Mouse (Mus musculus): Measurements from ENCODE around the gene Sdhd. TPM values are rescaled to one million over a fixed set of nuclear protein-coding genes. Genes with fewer than 3 reads are reported as not detected.

Gene Sdhd
- polyA plus RNA-seq, 1 experiment from 2014 or later, result 352 TPM

GRCm38 (mm10) chr9:50604338-50604737 is 726 bp upstream of the Sdhd start:
- Histone ChIP-seq H3K4me1 (peaks cover 48% of the 10 kb centered on the region), H3K27ac (peak overlapping the region; percentile 88), H3K4me3 (peak overlapping the region; percentile 77), H3K27me3 (replicated peaks) (no peaks in the 10 kb centered on the region), H3K36me3 (peaks cover 62% of the 10 kb centered on the region), H3K9ac (peak overlapping the region; percentile 84), H3K4me2 (peak overlapping the region; percentile 76), H3K9me3 (replicated peaks) (no peaks in the 10 kb centered on the region)
- WGBS (ENCODE audit: insufficient replicate concordance), result under 1% methylated on average over 6 of the region's 6 CpGs
- ATAC-seq, result no peak; the same call in 1 of the 2 replicates

DNA sequence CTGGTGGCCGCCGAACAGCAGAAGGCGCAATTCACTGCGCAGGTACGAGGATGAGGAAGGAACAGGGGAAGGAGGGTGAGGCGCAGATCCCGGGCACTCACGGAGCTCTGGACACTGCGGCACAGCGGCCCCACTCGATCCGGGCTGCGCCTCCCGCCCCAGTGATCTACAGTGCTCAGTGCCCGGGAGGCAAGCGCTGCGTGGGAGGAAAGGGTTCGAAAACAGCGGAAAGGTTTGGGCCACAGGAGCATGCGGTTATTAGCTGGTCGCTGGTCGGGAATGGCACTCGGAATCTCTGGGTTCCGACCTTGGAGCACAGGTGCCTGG is 349 bp upstream of the Sdhd start:
- peak; percentile 79 for ATAC-seq
- WGBS (ENCODE audit: insufficient replicate concordance), result 1% methylated on average over 24 of the region's 24 CpGs
- H3K27ac ChIP-seq, result peak overlapping the region; percentile 88
- H3K4me3 ChIP-seq, result peak overlapping the region; percentile 77
- H3K27me3 ChIP-seq (replicated peaks), result no peaks in the 10 kb centered on the region
- H3K4me1 ChIP-seq, result peaks cover 48% of the 10 kb centered on the region
- no peaks in the 10 kb centered on the region for H3K9me3 ChIP-seq (replicated peaks)
- H3K4me2 ChIP-seq, result peak overlapping the region; percentile 76
- peaks cover 63% of the 10 kb centered on the region for H3K36me3 ChIP-seq
- H3K9ac ChIP-seq, result peak overlapping the region; percentile 84

DNA sequence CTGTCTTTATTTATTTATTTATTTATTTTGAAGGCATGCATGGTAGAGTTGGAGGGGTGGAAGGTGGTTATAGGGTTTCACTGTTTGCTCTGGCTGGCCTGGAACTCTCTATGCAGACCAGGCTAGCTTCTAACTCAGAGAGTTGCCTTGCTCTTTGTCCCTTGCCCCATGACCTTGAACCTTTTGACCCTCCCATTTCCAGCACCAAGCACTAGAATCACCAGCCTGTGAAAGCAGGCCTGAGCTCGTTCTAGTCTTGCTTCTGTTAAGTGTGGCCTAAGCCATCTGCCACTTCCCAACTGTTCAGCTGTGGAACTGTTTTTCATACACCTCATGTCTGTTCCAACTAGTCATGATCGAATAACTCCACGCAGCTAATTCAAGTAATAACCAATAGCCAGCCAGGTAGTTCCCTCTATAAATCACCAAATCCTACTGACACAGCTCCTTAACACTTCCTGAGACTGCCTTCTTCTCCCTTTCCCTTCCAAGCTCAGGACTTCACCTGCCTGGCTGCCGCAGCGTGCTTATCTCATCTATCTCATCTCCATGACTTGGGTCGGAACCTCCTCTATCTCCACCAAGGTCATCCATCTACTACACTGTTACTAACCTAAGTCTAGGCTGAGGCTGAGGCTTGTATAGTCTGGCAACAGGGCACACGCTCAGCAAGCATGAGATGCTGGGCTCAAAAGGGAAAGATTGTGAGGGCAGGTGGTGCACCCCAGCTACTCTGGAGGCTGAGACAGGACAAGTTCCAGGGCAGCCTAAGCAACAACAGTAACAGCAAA is 1.4 kb downstream of the Sdhd start:
- Histone ChIP-seq H3K9me3 (replicated peaks) (no peaks in the 10 kb centered on the region), H3K27me3 (replicated peaks) (no peaks in the 10 kb centered on the region), H3K27ac (peak overlapping the region; percentile 88), H3K9ac (peak overlapping the region; percentile 84), H3K4me1 (peaks cover 48% of the 10 kb centered on the region), H3K4me2 (peak overlapping the region; percentile 76), H3K36me3 (peaks cover 63% of the 10 kb centered on the region), H3K4me3 (peak overlapping the region; percentile 77)
- no peak for ATAC-seq
- WGBS (ENCODE audit: insufficient replicate concordance), result 37% methylated on average over 7 of the region's 7 CpGs

GRCm38 (mm10) chr9:50601536-50601935 is 2.1 kb downstream of the Sdhd start:
- Histone ChIP-seq H3K27me3 (replicated peaks) (no peaks in the 10 kb centered on the region), H3K27ac (peak overlapping the region; percentile 88), H3K9ac (peak overlapping the region; percentile 84), H3K9me3 (replicated peaks) (no peaks in the 10 kb centered on the region), H3K4me3 (peak overlapping the region; percentile 77), H3K4me2 (peak overlapping the region; percentile 76), H3K36me3 (peaks cover 63% of the 10 kb centered on the region), H3K4me1 (peaks cover 48% of the 10 kb centered on the region)
- WGBS (ENCODE audit: insufficient replicate concordance), result 31% methylated on average over 6 of the region's 6 CpGs
- ATAC-seq, result peak; percentile 73

- Histone ChIP-seq H3K27ac (no peak overlapping the region), H3K4me3 (no peak overlapping the region), H3K4me2 (no peak overlapping the region), H3K9me3 (replicated peaks) (no peaks in the 10 kb centered on the region), H3K9ac (no peak overlapping the region), H3K27me3 (replicated peaks) (no peaks in the 10 kb centered on the region), H3K36me3 (peaks cover 67% of the 10 kb centered on the region), H3K4me1 (peaks cover 22% of the 10 kb centered on the region)
- WGBS (ENCODE audit: insufficient replicate concordance), result 85% methylated on average over 8 of the region's 8 CpGs
- ATAC-seq, result no peak
Observed at GRCm38 (mm10) chr9:50596973-50597372, 6.6 kb downstream of the Sdhd start.

GRCm38 (mm10) chr9:50594794-50595417 is 8.7 kb downstream of the Sdhd start:
- no peak overlapping the region for H3K9ac ChIP-seq
- H3K27me3 ChIP-seq (replicated peaks), result no peaks in the 10 kb centered on the region
- peaks cover under 1% of the 10 kb centered on the region; the same call in 1 of the 2 replicates for H3K4me1 ChIP-seq
- ATAC-seq, result peak; percentile 58
- peak overlapping the region; percentile 76 for H3K27ac ChIP-seq
- WGBS (ENCODE audit: insufficient replicate concordance), result 68% methylated on average over 12 of the region's 12 CpGs
- H3K9me3 ChIP-seq (replicated peaks), result no peaks in the 10 kb centered on the region
- H3K36me3 ChIP-seq, result peaks cover 55% of the 10 kb centered on the region
- no peak overlapping the region for H3K4me3 ChIP-seq
- no peak overlapping the region for H3K4me2 ChIP-seq

GRCm38 (mm10) chr9:50593544-50593943 is 10.1 kb downstream of the Sdhd start:
- Histone ChIP-seq H3K9me3 (replicated peaks) (no peaks in the 10 kb centered on the region), H3K9ac (no peak overlapping the region), H3K4me1 (no peaks in the 10 kb centered on the region), H3K27ac (peak overlapping the region; percentile 76; the same call in 1 of the 2 replicates), H3K4me3 (no peak overlapping the region), H3K4me2 (no peak overlapping the region), H3K27me3 (replicated peaks) (no peaks in the 10 kb centered on the region), H3K36me3 (peaks cover 42% of the 10 kb centered on the region)
- no peak for ATAC-seq
- WGBS (ENCODE audit: insufficient replicate concordance), result 68% methylated on average over 3 of the region's 3 CpGs

DNA sequence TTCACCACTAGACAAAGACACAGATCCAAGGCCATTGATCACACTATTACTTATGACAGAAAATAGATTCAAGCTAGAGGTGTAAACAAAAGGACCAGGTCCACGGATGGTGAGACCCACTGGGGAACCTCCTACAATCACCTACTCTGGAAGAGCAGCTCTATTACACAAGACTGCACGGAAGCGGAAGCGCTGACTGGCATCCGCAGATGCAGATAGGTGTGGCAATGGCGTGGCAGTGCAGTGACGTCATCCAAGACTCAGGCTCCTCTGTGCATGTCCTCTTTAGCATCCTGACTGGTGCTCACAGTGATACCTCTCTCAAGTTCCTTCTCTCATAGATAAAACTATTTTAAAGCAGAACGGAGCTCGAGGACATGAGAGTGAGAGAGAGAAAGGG is 10.7 kb downstream of the Sdhd start:
- H3K27me3 ChIP-seq (replicated peaks), result no peaks in the 10 kb centered on the region
- no peaks in the 10 kb centered on the region for H3K4me1 ChIP-seq
- H3K9me3 ChIP-seq (replicated peaks), result no peaks in the 10 kb centered on the region
- no peak overlapping the region for H3K27ac ChIP-seq
- H3K36me3 ChIP-seq, result peaks cover 36% of the 10 kb centered on the region
- 81% methylated on average over 9 of the region's 9 CpGs for WGBS (ENCODE audit: insufficient replicate concordance)
- H3K4me3 ChIP-seq, result no peak overlapping the region
- no peak for ATAC-seq
- H3K4me2 ChIP-seq, result no peak overlapping the region
- no peak overlapping the region for H3K9ac ChIP-seq

DNA sequence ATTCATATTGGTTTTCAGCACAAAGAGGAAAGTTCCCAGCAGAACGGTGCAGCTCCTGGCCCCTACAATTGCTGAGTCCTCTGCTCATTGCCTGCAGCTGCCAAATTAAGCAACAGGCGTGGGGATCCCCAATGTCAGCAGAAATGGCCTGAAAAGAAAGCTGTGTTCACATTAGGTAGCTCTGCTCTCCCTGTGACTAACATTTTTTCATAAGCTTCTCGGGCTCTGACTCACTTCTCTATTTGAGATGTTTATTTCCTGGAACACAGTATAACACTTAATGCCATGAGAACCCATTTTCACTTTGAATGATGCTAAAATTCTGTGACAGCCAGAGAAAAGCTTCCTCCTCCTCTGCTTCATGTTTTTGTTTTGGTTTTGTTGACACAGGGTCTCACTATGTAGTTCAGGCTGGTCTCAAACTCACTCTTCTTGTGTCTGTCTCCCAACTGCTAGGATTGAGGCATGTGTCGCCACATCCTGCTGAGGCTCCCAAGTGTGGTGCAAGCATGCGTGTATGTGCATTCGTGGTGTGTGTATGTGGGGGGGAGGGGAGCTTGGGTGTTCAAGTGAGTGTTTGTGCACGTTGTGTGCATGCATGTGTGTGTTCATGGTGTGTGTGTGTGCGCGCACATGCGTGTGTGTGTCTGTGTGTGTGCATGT is 12.6 kb downstream of the Sdhd start:
- Histone ChIP-seq H3K9me3 (replicated peaks) (no peaks in the 10 kb centered on the region), H3K4me2 (no peak overlapping the region), H3K36me3 (peaks cover 16% of the 10 kb centered on the region), H3K4me1 (no peaks in the 10 kb centered on the region), H3K27me3 (replicated peaks) (no peaks in the 10 kb centered on the region), H3K9ac (no peak overlapping the region), H3K4me3 (no peak overlapping the region), H3K27ac (no peak overlapping the region)
- 60% methylated on average over 10 of the region's 10 CpGs for WGBS (ENCODE audit: insufficient replicate concordance)
- no peak for ATAC-seq

DNA sequence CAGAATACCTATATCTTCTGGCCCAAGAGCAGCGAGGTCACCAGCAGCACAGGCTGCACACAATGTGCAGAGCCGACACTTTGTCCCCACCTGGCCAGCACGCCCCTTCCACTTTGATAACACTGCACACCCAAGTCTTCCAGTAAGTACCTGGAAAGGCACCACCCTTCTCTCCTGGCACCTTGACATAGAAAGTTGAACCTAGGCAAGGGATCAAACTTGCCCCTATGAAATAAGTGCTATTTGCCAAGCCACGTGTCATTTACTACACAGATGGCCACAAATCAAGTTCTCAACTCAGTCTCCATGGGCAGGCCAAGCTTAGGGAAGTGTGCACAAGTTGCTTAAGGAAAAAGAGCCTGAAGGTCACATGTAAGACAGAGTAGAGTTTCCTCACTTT is 16.7 kb downstream of the Sdhd start:
- Histone ChIP-seq H3K9ac (no peak overlapping the region), H3K27ac (no peak overlapping the region), H3K4me1 (no peaks in the 10 kb centered on the region), H3K4me3 (no peak overlapping the region), H3K4me2 (no peak overlapping the region), H3K27me3 (replicated peaks) (no peaks in the 10 kb centered on the region), H3K36me3 (no peaks in the 10 kb centered on the region), H3K9me3 (replicated peaks) (no peaks in the 10 kb centered on the region)
- no peak for ATAC-seq
- WGBS (ENCODE audit: insufficient replicate concordance), result 60% methylated on average over 4 of the region's 4 CpGs

- no peak overlapping the region for H3K4me3 ChIP-seq
- H3K36me3 ChIP-seq, result no peaks in the 10 kb centered on the region
- no peak overlapping the region for H3K27ac ChIP-seq
- H3K27me3 ChIP-seq (replicated peaks), result no peaks in the 10 kb centered on the region
- H3K4me1 ChIP-seq, result no peaks in the 10 kb centered on the region
- no peak for ATAC-seq
- no peaks in the 10 kb centered on the region for H3K9me3 ChIP-seq (replicated peaks)
- WGBS (ENCODE audit: insufficient replicate concordance), result 62% methylated on average over 6 of the region's 6 CpGs
- no peak overlapping the region for H3K9ac ChIP-seq
- no peak overlapping the region for H3K4me2 ChIP-seq
Observed at GRCm38 (mm10) chr9:50585145-50585818, 18.3 kb downstream of the Sdhd start.

- ATAC-seq, result no peak
- Histone ChIP-seq H3K9ac (no peak overlapping the region), H3K36me3 (no peaks in the 10 kb centered on the region), H3K4me3 (no peak overlapping the region), H3K4me2 (no peak overlapping the region), H3K4me1 (no peaks in the 10 kb centered on the region), H3K9me3 (replicated peaks) (no peaks in the 10 kb centered on the region), H3K27me3 (replicated peaks) (no peaks in the 10 kb centered on the region), H3K27ac (no peak overlapping the region)
- 39% methylated on average over 4 of the region's 4 CpGs for WGBS (ENCODE audit: insufficient replicate concordance)
Observed at GRCm38 (mm10) chr9:50580370-50580769, 23.2 kb downstream of the Sdhd start.

All from liver, embryonic 12.5 days (tissue).